Mouse (Mus musculus) kidney, adult 2 months (tissue): ENCODE measurements around the gene Tedc2.

Experiments used
- CTCF ChIP-seq: fragments of 200-500 bp; conservative IDR thresholded peaks from 2 replicates; pipeline ENCODE4 v1.5.1; 2011; ENCODE audit warnings: low read depth, mild to moderate bottlenecking, control low read depth, low read length, moderate library complexity, mixed read lengths; ENCODE audit not compliant: insufficient read depth, insufficient read length
- POLR2A ChIP-seq: fragments of 200-500 bp; IDR thresholded peaks from one replicate; pipeline ENCODE4 v1.6.1; 2011; ENCODE audit warnings: low read depth, low read length, control low read depth

GRCm38 (mm10) chr17:24191481-24191880 lies 29.2 kb downstream of the Tedc2 start:
- TF ChIP-seq CTCF (no peak), POLR2A (no peak)
